Mouse (Mus musculus) heart, postnatal 14 days (tissue): ENCODE measurements at regions not wholly inside any gene's neighbourhood (a gene's known extent, or its start where the extent isn't known, plus 50 kb on each side); places are given as distances from the start of the nearest gene placed in this dataset.

Experiments used
- DNase-seq, 2 experiments: peaks; one replicate each; pipeline ENCODE4 v3.0.0; 2021 to 2022
- intact Hi-C: fragments of 180-260 bp; cut with DNase I; formaldehyde crosslinking; loops from one replicate; pipeline ENCODE4 v1.15.1; 2025

- no peak for DNase-seq
- intact Hi-C loops = loop anchor here (10.0 kb wide), 1 partner anchor 106 kb away; the partner anchor contains the start of gene Tmtc1
These were observed 106.9 kb upstream of the Tmtc1 start for GRCm38 (mm10) chr6:148551097-148551496.

- intact Hi-C loops = no loop called here
- DNase-seq = no peak
These were observed 104.1 kb upstream of the Tmtc1 start for GRCm38 (mm10) chr6:148548138-148548778.

GRCm38 (mm10) chr6:148543047-148543446 is 98.9 kb upstream of the Tmtc1 start:
- intact Hi-C loops = no loop called here
- no peak for DNase-seq

- intact Hi-C loops = no loop called here
- DNase-seq = no peak
These were observed 97.8 kb upstream of the Tmtc1 start for GRCm38 (mm10) chr6:148541981-148542380.

- DNase-seq = no peak
- intact Hi-C loops = no loop called here
These were observed 95.2 kb upstream of the Tmtc1 start for GRCm38 (mm10) chr6:148539207-148539960.

GRCm38 (mm10) chr6:148534364-148534763 is 90.2 kb upstream of the Tmtc1 start:
- no peak for DNase-seq
- intact Hi-C loops = no loop called here

- intact Hi-C loops = no loop called here
- DNase-seq = no peak
These were observed 86.9 kb upstream of the Tmtc1 start for GRCm38 (mm10) chr6:148531068-148531467.

GRCm38 (mm10) chr6:148528611-148529010 is 84.4 kb upstream of the Tmtc1 start:
- intact Hi-C loops = no loop called here
- no peak for DNase-seq

GRCm38 (mm10) chr6:148522893-148523292 is 78.7 kb upstream of the Tmtc1 start:
- intact Hi-C loops = loop anchor here (5.0 kb wide), 1 partner anchor 41 kb away; no protein-coding TSS in a partner anchor
- no peak for DNase-seq

GRCm38 (mm10) chr6:148517536-148518245 is 73.5 kb upstream of the Tmtc1 start:
- no peak for DNase-seq
- intact Hi-C loops = no loop called here

GRCm38 (mm10) chr6:148516654-148517053 is 72.5 kb upstream of the Tmtc1 start:
- intact Hi-C loops = no loop called here

GRCm38 (mm10) chr6:148515105-148515504 is 70.9 kb upstream of the Tmtc1 start:
- no peak for DNase-seq
- intact Hi-C loops = no loop called here

More at GRCm38 (mm10) chr6:148516654-148517053, 72.5 kb upstream of the Tmtc1 start:
- no peak for DNase-seq

GRCm38 (mm10) chr6:148514645-148515044 is 70.5 kb upstream of the Tmtc1 start:
- DNase-seq = no peak
- intact Hi-C loops = no loop called here

GRCm38 (mm10) chr6:148514124-148514523 is 69.9 kb upstream of the Tmtc1 start:
- DNase-seq = no peak
- intact Hi-C loops = no loop called here

GRCm38 (mm10) chr6:148513134-148513533 is 68.9 kb upstream of the Tmtc1 start:
- intact Hi-C loops = no loop called here

GRCm38 (mm10) chr6:148505325-148505724 is 61.1 kb upstream of the Tmtc1 start:
- DNase-seq = no peak
- intact Hi-C loops = no loop called here

More at GRCm38 (mm10) chr6:148513134-148513533, 68.9 kb upstream of the Tmtc1 start:
- DNase-seq = no peak

GRCm38 (mm10) chr6:148500251-148501179 is 56.3 kb upstream of the Tmtc1 start:
- no peak for DNase-seq
- intact Hi-C loops = no loop called here
